Mouse (Mus musculus): ENCODE results near the gene Aldh6a1.

Gene Aldh6a1

DNA sequence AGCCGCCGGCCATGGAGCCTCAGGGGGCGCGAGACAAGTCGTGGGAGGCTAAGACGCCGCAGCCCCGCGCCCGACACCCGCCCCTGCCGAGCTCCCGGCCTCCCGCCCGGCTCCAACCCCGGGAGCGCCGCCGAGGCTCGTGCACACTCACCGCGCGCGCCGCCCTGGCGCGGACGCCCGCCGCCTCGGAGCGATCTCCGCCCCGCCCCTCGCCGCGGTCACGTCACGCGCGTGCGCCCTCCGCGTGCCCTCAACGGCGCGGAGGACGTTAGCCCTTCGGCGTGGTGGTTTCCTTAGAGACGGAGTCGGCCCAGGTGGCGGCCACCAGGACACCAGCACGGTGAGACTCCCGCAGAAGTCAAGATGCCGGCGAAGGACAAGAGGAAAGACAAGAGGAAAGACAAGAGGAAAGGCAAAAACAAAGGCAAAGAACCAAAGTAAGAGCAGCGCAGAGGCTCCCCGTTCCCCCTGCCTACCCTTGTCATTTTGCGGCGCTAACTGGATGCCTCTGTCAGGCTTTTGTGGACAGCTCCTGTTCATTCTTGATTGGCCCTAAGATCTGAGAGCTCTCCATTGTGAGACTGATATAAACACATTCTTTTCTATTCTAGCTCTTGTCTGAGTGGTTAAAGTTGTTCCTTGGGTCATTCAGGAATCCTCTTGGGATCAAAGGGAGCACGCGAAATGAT lies 41.8 kb downstream of the Aldh6a1 start, which contains the start of the genes Entpd5 and Bbof1:
Gene Entpd5 (minus strand): TSS at position 211 of the 689 bp plus-strand sequence.
Gene Bbof1 (plus strand): TSS at position 253 of the 689 bp plus-strand sequence.
- peak; percentile 94 for DNase-seq

DNA sequence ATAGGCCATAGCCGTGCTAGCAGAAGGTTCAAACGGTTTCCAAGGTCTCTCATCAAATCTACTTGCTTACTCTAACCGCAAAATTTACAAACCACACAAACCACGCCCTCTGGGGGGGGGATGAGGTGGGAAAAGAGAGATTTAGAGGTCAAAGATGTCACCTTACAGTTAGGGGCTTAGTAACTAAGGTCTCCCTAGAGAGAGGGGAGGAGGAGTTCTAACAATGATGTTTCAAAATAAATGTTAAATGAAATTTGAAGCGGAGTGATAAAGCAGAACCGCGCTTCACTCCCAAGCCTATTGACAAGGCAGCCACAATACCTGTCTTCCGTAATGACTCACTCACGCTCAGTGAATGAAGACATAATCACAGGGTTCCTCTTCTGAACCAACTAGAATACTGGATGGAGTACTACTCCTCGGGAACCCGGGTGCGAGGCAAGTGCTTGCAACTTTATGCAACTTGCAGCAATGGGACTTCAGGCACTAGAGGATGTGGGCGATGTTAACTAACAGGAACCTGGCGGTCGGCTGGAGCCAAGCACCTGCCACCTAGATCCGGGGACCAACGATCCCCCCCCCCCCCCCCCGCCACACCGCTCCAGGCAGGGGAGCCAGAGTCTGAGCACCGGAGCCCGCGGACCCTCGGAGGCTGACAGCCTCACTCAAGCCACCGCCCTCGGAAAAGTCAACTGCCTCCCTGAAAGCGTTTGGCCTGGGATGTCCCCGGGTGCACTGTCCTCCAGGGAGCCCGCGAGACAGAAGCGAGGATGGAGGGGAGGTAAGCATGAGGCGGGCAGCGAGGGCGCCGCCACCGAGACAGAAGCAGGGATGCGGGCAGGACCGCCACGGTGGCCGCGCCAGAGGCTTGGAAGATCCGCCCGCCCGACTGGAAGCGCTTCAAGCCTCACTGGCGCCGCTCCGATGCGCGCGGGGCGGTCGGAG lies 42.7 kb downstream of the Aldh6a1 start:
- peak; percentile 18 for DNase-seq

GRCm38 (mm10) chr12:84407259-84407658 lies 43.5 kb downstream of the Aldh6a1 start:
- DNase-seq, result no peak

GRCm38 (mm10) chr12:84404541-84404940 lies 46.3 kb downstream of the Aldh6a1 start:
- DNase-seq, result no peak

GRCm38 (mm10) chr12:84402923-84403322 lies 47.9 kb downstream of the Aldh6a1 start:
- no peak for DNase-seq

GRCm38 (mm10) chr12:84400653-84401052 lies 50.2 kb downstream of the Aldh6a1 start:
- DNase-seq, result no peak

- DNase-seq, result no peak
Observed at GRCm38 (mm10) chr12:84400068-84400467, 50.7 kb downstream of the Aldh6a1 start.

DNA sequence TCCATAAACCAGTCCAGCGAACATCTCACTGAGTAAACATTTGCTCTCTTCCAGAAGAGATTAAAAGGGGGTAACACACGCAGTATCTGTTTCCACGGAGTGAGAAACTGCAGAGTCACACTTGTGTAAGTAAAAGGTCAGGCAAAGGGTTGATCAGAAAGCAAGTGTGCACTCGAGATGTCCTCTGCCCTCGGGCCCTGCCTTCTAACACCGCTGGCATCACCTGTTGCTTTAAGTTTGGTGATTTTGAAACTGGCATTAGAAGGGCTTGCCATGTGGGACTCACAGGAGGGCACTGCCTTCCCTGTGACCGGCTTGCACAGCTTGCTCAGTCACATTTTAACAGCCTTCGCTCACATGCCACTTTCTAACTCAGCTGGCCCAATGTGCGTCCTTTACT lies 51.1 kb downstream of the Aldh6a1 start:
- DNase-seq, result no peak

- DNase-seq, result no peak
Observed at GRCm38 (mm10) chr12:84399135-84399534, 51.7 kb downstream of the Aldh6a1 start.

DNA sequence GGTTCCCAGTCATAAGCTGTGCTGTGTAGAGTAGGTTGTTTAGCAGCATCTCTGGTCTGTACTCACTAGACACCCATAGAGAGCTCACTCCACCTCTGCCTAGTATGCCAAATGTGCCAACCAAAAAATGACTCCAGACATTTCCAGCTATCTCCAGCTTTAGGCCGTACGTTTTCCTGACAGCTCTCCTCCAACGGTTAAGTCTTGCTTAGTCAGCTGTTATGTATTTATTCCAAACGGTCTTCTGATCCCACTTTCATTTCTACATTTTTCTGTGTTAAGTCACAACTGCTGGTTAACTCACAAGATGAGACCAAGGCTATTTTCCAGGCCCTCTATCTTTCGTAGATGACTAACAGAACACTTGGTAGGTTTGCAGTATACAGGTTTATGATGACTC lies 52.2 kb downstream of the Aldh6a1 start:
- DNase-seq, result no peak

DNA sequence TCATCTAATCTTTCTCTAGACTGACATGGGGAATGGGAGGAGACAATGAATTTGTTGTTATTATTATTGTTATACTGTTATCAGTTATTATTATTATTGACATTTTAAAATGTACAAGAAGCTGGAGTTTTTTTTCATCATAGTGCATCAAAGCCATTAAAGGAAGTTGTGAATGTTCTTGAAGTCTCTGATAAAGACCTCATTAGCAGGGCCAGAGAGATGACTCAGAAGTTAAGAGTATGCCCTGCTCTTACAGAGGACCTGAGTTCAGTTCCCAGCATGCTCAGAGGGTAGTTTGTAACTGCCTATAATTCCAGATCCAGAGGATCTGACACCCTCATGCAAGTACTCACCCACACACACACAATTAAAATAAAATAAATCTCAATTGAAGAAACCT lies 53.1 kb downstream of the Aldh6a1 start:
- DNase-seq, result no peak

DNA sequence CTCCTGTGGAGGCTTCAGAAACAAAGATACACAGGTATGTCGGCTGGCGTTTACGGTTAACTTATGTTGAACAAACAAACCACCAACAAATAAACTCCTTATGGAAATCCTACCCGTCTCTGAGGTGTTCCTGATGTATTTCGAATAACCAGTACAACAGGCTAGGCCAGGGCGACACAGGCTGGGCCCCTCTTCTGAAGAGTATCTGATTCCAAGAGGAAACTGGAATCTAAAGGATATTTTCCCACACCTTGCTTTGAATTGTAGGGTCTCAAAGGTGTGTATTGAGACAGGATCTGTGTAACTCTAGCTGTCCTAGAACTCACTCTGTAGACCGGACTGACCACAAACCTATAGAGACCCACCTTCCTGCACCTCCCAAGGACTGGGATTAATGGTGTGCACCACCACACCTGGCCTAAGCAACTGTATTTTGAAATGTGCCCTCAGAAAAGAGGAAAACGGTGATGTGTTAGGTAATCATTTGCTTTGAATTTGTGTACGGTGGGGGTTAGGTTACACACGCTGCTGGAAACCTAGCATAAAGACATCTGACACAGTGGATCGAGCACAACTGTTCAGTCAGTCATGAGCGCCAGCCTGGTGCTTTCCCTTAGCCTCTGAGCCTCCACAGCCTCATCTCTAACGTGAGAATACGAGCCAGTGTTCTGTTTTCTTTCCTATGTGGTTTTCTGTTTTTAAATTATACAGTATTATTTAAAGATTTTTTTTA lies 53.7 kb downstream of the Aldh6a1 start:
- DNase-seq, result no peak

GRCm38 (mm10) chr12:84393847-84394246 lies 57.0 kb downstream of the Aldh6a1 start:
- DNase-seq, result no peak

- no peak for DNase-seq
Observed at GRCm38 (mm10) chr12:84392681-84393080, 58.1 kb downstream of the Aldh6a1 start.

DNA sequence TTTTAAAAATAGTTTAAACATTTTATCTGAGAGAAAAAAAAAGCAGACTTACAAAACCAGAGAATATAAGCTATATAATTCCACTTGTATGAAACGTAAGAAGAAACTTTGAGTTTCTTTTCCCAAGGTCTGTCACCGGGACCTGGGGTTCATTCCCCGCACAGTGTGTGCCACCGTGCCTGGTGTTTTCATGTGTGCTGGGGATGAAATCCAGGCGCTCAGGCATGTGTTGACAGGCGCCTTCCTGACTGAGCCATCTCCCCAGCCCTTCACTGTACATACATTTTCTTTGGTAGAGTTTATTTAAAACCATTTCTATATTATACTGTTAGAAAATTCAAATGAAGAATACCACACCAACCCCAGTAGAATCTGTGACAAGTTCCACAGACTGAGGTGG lies 60.5 kb downstream of the Aldh6a1 start:
- DNase-seq, result no peak

- DNase-seq, result no peak
Observed at GRCm38 (mm10) chr12:84388774-84389400, 61.9 kb downstream of the Aldh6a1 start.

- DNase-seq, result no peak
Observed at GRCm38 (mm10) chr12:84388097-84388496, 62.7 kb downstream of the Aldh6a1 start.

DNA sequence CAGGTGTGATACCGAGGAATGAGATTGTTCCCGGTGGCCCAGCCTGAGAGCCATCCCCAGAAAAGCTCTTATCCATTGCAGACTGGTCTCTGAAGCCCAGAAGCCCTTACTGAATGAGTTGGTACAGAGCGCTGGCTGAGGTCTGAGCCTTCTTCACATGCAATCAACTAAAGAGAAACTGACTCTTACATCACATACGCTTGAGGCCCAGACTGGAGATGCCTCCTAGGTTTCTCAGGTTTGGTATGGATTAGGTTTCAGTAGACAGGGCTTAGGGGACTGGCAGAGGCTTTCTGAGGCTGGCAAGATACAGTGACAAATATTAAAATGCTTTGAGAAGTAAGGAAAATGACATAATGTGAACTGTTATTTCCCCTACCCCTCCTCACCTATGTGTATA lies 65.4 kb downstream of the Aldh6a1 start:
- no peak for DNase-seq

GRCm38 (mm10) chr12:84384644-84385081 lies 66.1 kb downstream of the Aldh6a1 start:
- DNase-seq, result no peak

DNA sequence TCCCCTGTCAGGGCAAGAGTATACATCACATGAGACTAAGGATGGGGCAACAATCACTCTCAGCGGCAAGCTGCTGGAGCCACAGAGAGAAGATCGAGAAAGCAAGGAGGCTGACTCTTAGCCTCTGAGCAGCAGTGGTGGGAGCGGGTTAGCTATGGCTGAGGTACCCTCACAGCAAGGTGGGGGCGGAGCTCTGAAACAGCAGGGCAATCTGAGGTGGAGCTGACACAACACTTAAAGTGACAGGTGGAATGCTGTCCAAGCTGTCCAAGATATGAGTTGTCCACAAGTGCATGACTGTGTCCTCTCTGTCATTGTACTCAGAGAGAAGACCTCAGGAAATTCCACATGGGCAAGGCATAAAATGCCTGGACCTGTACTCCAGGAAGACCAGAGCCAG lies 68.4 kb downstream of the Aldh6a1 start:
- DNase-seq, result no peak

Data from right cerebral cortex, adult 18-20 months (tissue).